Mouse (Mus musculus): ENCODE measurements around the gene Adam17.

Gene Adam17

GRCm38 (mm10) chr12:21298856-21299255, 74.6 kb downstream of the Adam17 start:
- POLR2A ChIA-PET = interaction anchor here in 2 of 4 experiments (0.7 to 1.9 kb wide), 4 partner anchors 12 to 170 kb away, joined by 3 to 7 read pairs (median 5); partner anchors contain the start of gene Itgb1bp1 (in 1 of the 2)
- CTCF ChIA-PET = no interaction called here

- CTCF ChIA-PET = no interaction called here
- POLR2A ChIA-PET = interaction anchor here in 3 of 4 experiments (0.6 to 8.2 kb wide), 14 partner anchors 12 to 177 kb away, joined by 3 to 78 read pairs (median 4); partner anchors contain the start of genes Iah1 (in 2 of the 3) and Ywhaq (in 1 of the 3)
Observed at GRCm38 (mm10) chr12:21289651-21290050, 83.8 kb downstream of the Adam17 start.

- POLR2A ChIA-PET = interaction anchor here in 2 of 4 experiments (1.1 to 8.2 kb wide), 15 partner anchors 13 to 176 kb away, joined by 3 to 78 read pairs (median 5); partner anchors contain the start of genes Iah1 (in 2 of the 2) and Ywhaq (in 2 of the 2)
- CTCF ChIA-PET = no interaction called here
Observed at GRCm38 (mm10) chr12:21288716-21289395, 84.6 kb downstream of the Adam17 start.

- POLR2A ChIA-PET = interaction anchor here in 3 of 4 experiments (0.6 to 8.2 kb wide), 48 partner anchors 8 to 373 kb away, joined by 3 to 78 read pairs (median 5); partner anchors contain the start of genes Iah1 (in 3 of the 3), Ywhaq (in 3 of the 3) and Adam17 (in 1 of the 3)
- CTCF ChIA-PET = interaction anchor here in 1 of 4 experiments (1.1 to 1.7 kb wide), 3 partner anchors 29 to 86 kb away, joined by 3 to 5 read pairs (median 4); partner anchors contain the start of genes Adam17 and Iah1
Observed at GRCm38 (mm10) chr12:21286712-21287650, 86.5 kb downstream of the Adam17 start.

GRCm38 (mm10) chr12:21286243-21286622, 87.2 kb downstream of the Adam17 start, which contains the start of gene Itgb1bp1:
TSS of gene Itgb1bp1 (minus strand) at chr12:21286284.
- CTCF ChIA-PET = interaction anchor here in 3 of 4 experiments (0.6 to 1.7 kb wide), 10 partner anchors 12 to 174 kb away, joined by 3 to 5 read pairs (median 4); partner anchors contain the start of genes Adam17 (in 1 of the 3) and Iah1 (in 1 of the 3)

GRCm38 (mm10) chr12:21285508-21286242, 87.8 kb downstream of the Adam17 start:
- CTCF ChIA-PET = interaction anchor here in 3 of 4 experiments (0.6 to 1.7 kb wide), 13 partner anchors 8 to 208 kb away, joined by 3 to 5 read pairs (median 4); partner anchors contain the start of genes Adam17 (in 1 of the 3) and Iah1 (in 1 of the 3)

More at GRCm38 (mm10) chr12:21286243-21286622, 87.2 kb downstream of the Adam17 start, which contains the start of gene Itgb1bp1:
- POLR2A ChIA-PET = interaction anchor here in 3 of 4 experiments (0.6 to 8.2 kb wide), 56 partner anchors 8 to 372 kb away, joined by 3 to 78 read pairs (median 4); partner anchors contain the start of genes Iah1 (in 3 of the 3), Ywhaq (in 3 of the 3) and Adam17 (in 2 of the 3)

GRCm38 (mm10) chr12:21284761-21285441, 88.5 kb downstream of the Adam17 start, which contains the start of gene Cpsf3:
TSS of gene Cpsf3 (plus strand) at chr12:21285391.
- ChIA-PET POLR2A (interaction anchor here in 2 of 4 experiments (0.8 to 8.2 kb wide), 18 partner anchors 10 to 151 kb away, joined by 3 to 78 read pairs (median 12); partner anchors contain the start of genes Iah1 (in 2 of the 2), Ywhaq (in 2 of the 2) and Adam17 (in 1 of the 2)), CTCF (interaction anchor here in 2 of 4 experiments (0.9 to 1.3 kb wide), 4 partner anchors 20 to 172 kb away, joined by 3 to 5 read pairs (median 4); no protein-coding TSS in a partner anchor)

More at GRCm38 (mm10) chr12:21285508-21286242, 87.8 kb downstream of the Adam17 start:
- POLR2A ChIA-PET = interaction anchor here in 3 of 4 experiments (0.6 to 8.2 kb wide), 55 partner anchors 8 to 371 kb away, joined by 3 to 78 read pairs (median 4); partner anchors contain the start of genes Iah1 (in 3 of the 3), Ywhaq (in 3 of the 3) and Adam17 (in 2 of the 3)

- CTCF ChIA-PET = interaction anchor here in 1 of 4 experiments (0.6 kb wide), 1 partner anchor 8 kb away, joined by 3 read pairs; no protein-coding TSS in a partner anchor
- POLR2A ChIA-PET = interaction anchor here in 1 of 4 experiments (1.2 kb wide), 1 partner anchor 9 kb away, joined by 4 read pairs; the partner anchor contains the start of gene Itgb1bp1
Observed at GRCm38 (mm10) chr12:21277352-21277864, 96.0 kb downstream of the Adam17 start.

GRCm38 (mm10) chr12:21274446-21274845, 99.0 kb downstream of the Adam17 start:
- ChIA-PET CTCF (interaction anchor here in 3 of 4 experiments (0.6 to 1.3 kb wide), 4 partner anchors 12 to 162 kb away, joined by 3 to 4 read pairs (median 4); partner anchors contain the start of gene Itgb1bp1 (in 1 of the 3)), POLR2A (interaction anchor here in 2 of 4 experiments (0.7 to 3.2 kb wide), 3 partner anchors 12 to 69 kb away, joined by 4 to 17 read pairs (median 9); partner anchors contain the start of genes Itgb1bp1 (in 2 of the 2) and Cpsf3 (in 1 of the 2))

Measured in embryonic stem cell, embryonic (primary cell).